Mouse (Mus musculus) cerebellum, postnatal 25 days (tissue): ENCODE results near the gene Mip.
"Not testable (repeated sequence)": the region's sequence is repeated elsewhere in the genome, so short reads cannot be mapped to it uniquely, and the experiment has no call there.

ENCODE experiments used
- DNase-seq, 2 experiments: peaks; one replicate each; pipeline ENCODE4 v3.0.0; 2021; ENCODE audit warnings: mixed read lengths in 2 of 2

The Mip gene

GRCm38 (mm10) chr10:128225538-128225937 lies at the start of gene Mip:
Mip (plus strand) TSS chr10:128225838.
- no peak for DNase-seq

DNA sequence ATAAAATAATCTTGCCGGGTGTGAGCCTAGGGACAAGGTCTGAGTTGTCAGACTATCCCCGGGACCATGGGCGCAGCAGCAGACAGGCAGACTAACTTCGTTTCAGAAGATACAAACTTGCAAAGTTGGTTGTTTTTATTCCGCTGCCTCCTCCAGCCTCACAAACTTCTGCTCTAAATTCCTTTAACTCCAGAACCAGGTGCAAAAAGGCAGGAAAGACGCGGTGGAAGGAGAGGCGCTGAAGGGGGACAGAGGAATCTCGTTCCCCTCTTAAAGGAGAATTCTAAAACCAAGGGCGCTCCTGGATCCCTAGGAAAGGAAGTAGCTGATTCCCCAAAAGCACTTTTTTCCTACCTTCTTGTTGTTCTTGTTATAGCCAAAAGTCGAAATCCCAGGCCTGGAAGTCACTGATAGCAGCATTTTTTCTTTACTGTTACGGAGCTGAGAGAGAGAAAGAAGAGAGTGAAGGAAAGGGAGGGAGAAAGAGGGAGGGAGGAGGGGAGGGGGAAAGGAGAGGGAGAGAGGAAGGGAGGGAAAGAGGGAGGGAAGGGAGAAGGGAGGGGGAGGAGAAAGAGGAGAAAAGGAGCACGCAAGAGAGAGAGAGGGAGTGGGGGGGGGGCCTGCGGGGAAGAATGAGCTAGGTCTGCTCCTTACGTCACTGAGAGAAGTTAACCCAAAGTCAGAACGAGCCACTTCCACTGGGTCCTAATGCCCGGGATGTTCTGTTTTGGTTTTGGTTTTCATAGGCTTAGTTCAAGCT lies 49.5 kb upstream of the Mip start:
- peak; percentile 67 to 82 for DNase-seq

GRCm38 (mm10) chr10:128177316-128177715 lies 48.3 kb upstream of the Mip start:
- DNase-seq: no peak

- no peak for DNase-seq
Observed at GRCm38 (mm10) chr10:128179989-128180388, 45.6 kb upstream of the Mip start, which contains the start of gene Rbms2. Rbms2 (minus strand) TSS chr10:128180297.

DNA sequence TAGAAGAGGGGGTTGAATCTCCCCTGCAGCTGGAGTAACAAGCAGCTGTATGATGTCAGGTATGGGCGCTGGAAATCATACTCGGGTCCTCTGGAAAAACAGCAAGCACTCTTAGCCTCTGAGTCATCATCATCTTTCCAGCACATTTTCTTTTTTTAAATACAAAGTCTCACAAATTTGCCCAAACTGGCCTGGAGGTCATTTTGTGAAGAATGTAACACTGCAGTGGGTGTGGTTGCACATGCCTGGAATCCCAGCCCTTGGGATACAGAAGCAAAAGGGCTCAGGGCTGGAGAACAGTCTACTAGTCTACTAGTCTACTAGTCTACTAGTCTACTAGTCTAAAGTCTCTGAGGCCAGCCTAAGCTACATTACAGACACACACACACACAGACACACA lies 41.3 kb upstream of the Mip start:
- DNase-seq: no peak

DNA sequence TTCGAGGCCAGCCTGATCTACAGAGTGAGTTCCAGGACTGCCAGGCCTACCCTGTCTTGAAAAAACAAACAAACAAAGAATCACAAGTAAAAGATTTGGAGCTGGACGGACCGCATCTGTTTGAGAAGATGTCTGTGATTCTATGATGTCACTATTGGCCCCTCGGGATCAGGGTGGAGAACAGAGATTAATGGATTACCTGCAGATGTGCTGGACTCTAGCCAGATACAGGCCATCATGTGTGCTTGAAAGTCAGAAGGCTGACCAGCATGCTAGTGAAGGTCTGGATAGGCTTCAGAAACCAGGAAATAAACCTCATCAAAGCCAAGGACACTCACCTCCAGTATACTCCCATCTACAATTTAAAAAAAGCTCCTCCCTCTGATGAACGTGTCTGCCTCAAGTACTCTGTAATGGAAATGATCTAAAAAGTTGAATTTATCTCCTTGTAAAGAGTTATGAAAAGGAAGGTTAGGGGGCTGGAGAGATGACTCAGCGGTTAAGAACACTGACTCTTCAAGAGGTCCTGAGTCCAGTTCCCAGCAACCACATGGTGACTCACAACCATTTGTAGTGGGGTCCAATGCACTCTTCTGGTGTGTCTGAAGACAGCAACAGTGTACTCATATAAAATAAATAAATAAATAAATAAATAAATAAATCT lies 40.2 kb upstream of the Mip start:
- no peak for DNase-seq

DNA sequence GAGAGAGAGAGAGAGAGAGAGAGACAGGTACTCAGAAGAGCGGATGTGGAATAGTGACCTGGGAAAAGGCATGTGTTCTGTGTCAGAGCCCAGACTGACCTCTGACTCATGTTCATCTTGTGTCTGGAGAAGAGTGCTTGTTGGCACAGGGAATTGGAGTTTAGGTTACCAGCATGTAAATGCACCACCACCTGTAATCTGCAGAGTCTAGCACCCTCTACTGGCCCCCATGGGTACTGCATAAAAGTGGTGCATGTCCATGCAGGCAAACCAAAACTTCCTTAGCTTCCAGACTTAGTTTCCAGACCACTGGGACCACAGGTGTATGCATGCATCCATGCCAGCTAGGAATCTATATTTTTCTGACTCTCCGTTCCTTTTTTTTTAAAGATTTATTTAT lies 39.7 kb upstream of the Mip start:
- DNase-seq: peak; percentile 81 to 89

- DNase-seq: no peak
Observed at GRCm38 (mm10) chr10:128187181-128187605, 38.4 kb upstream of the Mip start.

- peak; percentile 75 to 87 for DNase-seq
Observed at GRCm38 (mm10) chr10:128188242-128188877, 37.3 kb upstream of the Mip start.

DNA sequence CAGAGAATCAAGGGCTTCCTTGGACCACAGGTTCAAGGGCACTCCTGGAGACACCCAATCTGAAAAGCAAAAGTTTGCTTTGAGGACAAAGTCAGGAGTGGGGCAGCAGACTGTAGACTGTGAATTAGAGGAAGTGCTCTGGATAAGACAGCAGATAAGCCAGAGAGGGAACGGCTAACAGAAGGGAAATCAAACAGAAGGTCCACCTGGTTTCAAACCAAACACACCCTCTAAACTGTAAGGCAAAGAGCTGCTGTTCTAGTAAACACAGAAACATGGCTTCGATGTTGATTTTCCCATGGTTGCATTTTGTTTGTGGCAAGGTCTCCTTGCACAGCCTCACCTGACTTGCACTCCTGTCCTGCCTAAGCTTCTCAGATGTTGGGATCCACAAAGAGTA lies 34.2 kb upstream of the Mip start:
- no peak for DNase-seq

- not testable (repeated sequence) for DNase-seq
Observed at GRCm38 (mm10) chr10:128192030-128192766, 33.4 kb upstream of the Mip start.

- DNase-seq: no peak
Observed at GRCm38 (mm10) chr10:128193113-128193512, 32.5 kb upstream of the Mip start.

GRCm38 (mm10) chr10:128194024-128194550 lies 31.6 kb upstream of the Mip start, which contains the start of gene Gls2:
Gls2 (plus strand) TSS chr10:128194457.
- DNase-seq: peak; percentile 99 to 100

DNA sequence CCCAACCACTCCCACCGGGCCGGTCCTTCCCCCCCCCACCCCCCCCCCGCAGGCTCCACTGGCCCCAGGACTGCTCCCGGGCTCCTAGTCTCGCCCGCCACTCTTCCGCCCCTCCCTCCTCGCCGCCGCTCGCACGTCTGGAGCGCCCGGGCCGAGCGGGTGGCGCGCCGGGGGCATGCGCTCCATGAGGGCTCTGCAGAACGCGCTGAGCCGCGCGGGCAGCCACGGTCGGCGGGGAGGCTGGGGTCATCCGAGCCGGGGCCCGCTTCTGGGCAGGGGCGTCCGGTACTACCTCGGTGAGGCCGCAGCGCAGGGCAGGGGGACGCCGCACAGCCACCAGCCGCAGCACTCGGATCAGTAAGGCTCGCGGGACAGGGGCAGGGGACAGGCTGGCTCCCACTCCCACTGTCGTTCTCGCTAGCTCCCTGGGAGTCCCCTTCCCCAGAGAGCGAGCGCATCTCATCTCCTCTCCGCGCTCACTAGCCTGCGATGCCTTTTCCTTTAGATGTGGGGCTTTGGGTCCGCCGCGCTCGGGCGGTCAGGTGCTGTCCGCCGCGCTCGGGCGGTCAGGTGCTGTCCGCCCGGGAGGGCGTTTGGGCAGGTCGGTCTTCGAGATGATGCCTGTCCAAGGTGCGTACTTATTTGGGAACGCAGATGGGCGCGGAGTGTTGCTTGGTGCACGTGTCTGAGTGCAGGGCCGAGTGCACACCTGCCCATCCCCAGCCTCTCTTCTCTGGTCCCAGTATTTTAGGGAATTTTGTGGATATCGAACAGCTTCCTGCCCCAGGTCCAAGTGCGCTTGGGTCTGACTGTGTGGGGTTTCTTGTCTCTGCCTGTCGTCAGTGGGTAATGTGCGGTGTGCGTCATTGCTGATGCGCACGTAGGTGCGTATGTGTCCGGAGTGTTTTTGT lies 30.8 kb upstream of the Mip start:
- DNase-seq: peak; percentile 69

- DNase-seq: no peak
Observed at GRCm38 (mm10) chr10:128201856-128202255, 23.8 kb upstream of the Mip start.

- DNase-seq: no peak
Observed at GRCm38 (mm10) chr10:128204941-128205340, 20.7 kb upstream of the Mip start.

DNA sequence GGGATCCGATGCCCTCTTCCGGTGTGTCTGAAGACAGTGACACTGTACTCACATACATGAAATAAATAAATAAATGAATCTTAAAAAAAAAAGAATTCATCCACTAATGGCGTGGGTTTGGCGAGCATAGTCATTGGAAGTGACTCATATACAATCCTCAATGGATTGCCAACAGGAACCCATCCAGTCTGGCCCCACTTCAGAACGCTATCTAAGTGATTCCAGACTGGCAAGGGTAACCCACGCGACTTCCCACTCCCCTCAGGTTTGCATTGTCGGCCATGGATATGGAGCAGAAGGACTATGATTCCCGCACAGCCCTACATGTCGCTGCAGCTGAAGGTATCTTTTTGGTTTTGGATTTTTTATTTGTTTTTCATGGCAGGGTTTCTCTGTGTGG lies 17.3 kb upstream of the Mip start:
- DNase-seq: no peak

GRCm38 (mm10) chr10:128209311-128210009 lies 16.2 kb upstream of the Mip start:
- no peak for DNase-seq

GRCm38 (mm10) chr10:128210131-128210530 lies 15.5 kb upstream of the Mip start:
- no peak for DNase-seq

DNA sequence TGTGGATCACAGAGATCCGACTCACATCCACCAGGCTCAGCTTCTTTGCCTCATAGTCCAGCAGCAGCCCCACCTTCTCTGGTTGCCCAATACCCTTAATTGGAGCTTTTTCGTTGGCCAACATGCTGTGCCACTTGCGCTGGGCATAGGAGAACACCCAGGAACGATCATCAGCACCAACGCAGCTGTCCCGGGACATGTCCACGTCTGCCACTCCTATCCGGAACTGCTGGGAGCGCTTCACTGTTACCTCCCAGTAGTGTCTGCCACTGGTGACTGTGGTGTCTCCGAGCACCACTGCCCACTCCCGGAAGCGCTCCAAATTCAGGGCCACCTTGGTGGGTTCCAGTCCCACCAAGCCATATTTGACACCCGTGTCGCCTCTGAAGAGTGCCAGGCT lies 14.7 kb upstream of the Mip start:
- DNase-seq: peak; percentile 31 to 32
